Mouse (Mus musculus) forebrain, embryonic 12.5 days (tissue): ENCODE results near the gene Grap. TPM values are rescaled to one million over a fixed set of nuclear protein-coding genes. Genes with fewer than 3 reads are reported as not detected.

ENCODE experiments used
- ATAC-seq: fragments of 200-750 bp; cut with Nextera tagmentation; 2 replicates; pipeline ENCODE4 v1.8.0; 2017; ENCODE audit warnings: moderate TSS enrichment; ENCODE audit not compliant: low FRiP score
- H3K27ac ChIP-seq: fragments of 300-500 bp; sonication (generic); 2 replicates; pipeline ENCODE4 v1.5.1; 2016; ENCODE audit warnings: mild to moderate bottlenecking
- H3K27me3 ChIP-seq: fragments of 300-500 bp; sonication (generic); 2 replicates; pipeline ENCODE4 v1.6.1; 2016; ENCODE audit warnings: mild to moderate bottlenecking
- H3K36me3 ChIP-seq: fragments of 300-500 bp; sonication (generic); replicated peaks from 2 replicates; pipeline ENCODE4 v1.6.1; 2016; ENCODE audit warnings: mild to moderate bottlenecking
- H3K4me1 ChIP-seq: fragments of 300-500 bp; sonication (generic); 2 replicates; pipeline ENCODE4 v1.6.1; 2016
- H3K4me2 ChIP-seq: fragments of 300-500 bp; sonication (generic); 2 replicates; pipeline ENCODE4 v1.6.1; 2016; ENCODE audit warnings: mild to moderate bottlenecking, moderate library complexity
- H3K4me3 ChIP-seq: fragments of 300-500 bp; sonication (generic); replicated peaks from 2 replicates; pipeline ENCODE4 v1.5.1; 2016; ENCODE audit warnings: mild to moderate bottlenecking
- H3K9ac ChIP-seq: fragments of 300-500 bp; sonication (generic); 2 replicates; pipeline ENCODE4 v1.6.1; 2016; ENCODE audit warnings: mild to moderate bottlenecking
- H3K9me3 ChIP-seq: fragments of 300-500 bp; sonication (generic); 2 replicates; pipeline ENCODE4 v1.6.1; 2016
- WGBS: fragments of 180-500 bp; shearing (Covaris S2); methylation state at CpG from one replicate; pipeline ENCODE4 v1.1.7; 2016; 5-methylcytosine and 5-hydroxymethylcytosine counted together
- polyA plus RNA-seq: library from polyadenylated mRNA; unstranded; fragments of >200 nt; fragmentation: Nextera tagmentation; extraction: Ambion mirVana; gene quantifications from 2 replicates; pipeline ENCODE4 v1.2.1, GENCODE M21; 2016

Gene Grap
- polyA plus RNA-seq, 1 experiment from 2014 or later, result 6.0 TPM

- Histone ChIP-seq H3K27me3 (no peaks in the 10 kb centered on the region), H3K27ac (no peak overlapping the region), H3K9me3 (no peaks in the 10 kb centered on the region), H3K36me3 (no peaks in the 10 kb centered on the region), H3K4me3 (no peak overlapping the region), H3K4me2 (no peak overlapping the region), H3K9ac (no peak overlapping the region), H3K4me1 (no peaks in the 10 kb centered on the region)
- 74% methylated on average over 2 of the region's 2 CpGs for WGBS
- ATAC-seq, result no peak
Observed at GRCm38 (mm10) chr11:61653568-61653967, 503 bp downstream of the Grap start.

GRCm38 (mm10) chr11:61654786-61655311 is 1.8 kb downstream of the Grap start:
- no peak overlapping the region for H3K4me2 ChIP-seq
- no peak for ATAC-seq
- H3K27me3 ChIP-seq, result no peaks in the 10 kb centered on the region
- 86% methylated on average over 4 of the region's 4 CpGs for WGBS
- no peaks in the 10 kb centered on the region for H3K9me3 ChIP-seq
- no peaks in the 10 kb centered on the region for H3K4me1 ChIP-seq
- H3K4me3 ChIP-seq, result no peak overlapping the region
- no peak overlapping the region for H3K27ac ChIP-seq
- no peak overlapping the region for H3K9ac ChIP-seq
- H3K36me3 ChIP-seq, result no peaks in the 10 kb centered on the region

GRCm38 (mm10) chr11:61655649-61656048 is 2.6 kb downstream of the Grap start:
- no peaks in the 10 kb centered on the region for H3K9me3 ChIP-seq
- 67% methylated on average over 4 of the region's 4 CpGs for whole genome bisulfite sequencing
- no peak overlapping the region for H3K27ac ChIP-seq
- no peak overlapping the region for H3K9ac ChIP-seq
- no peak overlapping the region for H3K4me3 ChIP-seq
- ATAC-seq, result no peak
- H3K4me2 ChIP-seq, result no peak overlapping the region
- H3K36me3 ChIP-seq, result no peaks in the 10 kb centered on the region
- H3K27me3 ChIP-seq, result no peaks in the 10 kb centered on the region
- H3K4me1 ChIP-seq, result no peaks in the 10 kb centered on the region

- Histone ChIP-seq H3K27ac (no peak overlapping the region), H3K4me1 (no peaks in the 10 kb centered on the region), H3K36me3 (no peaks in the 10 kb centered on the region), H3K9ac (no peak overlapping the region), H3K9me3 (no peaks in the 10 kb centered on the region), H3K27me3 (no peaks in the 10 kb centered on the region), H3K4me2 (no peak overlapping the region), H3K4me3 (no peak overlapping the region)
- WGBS, result 80% methylated on average over 6 of the region's 6 CpGs
- ATAC-seq, result no peak
Observed at GRCm38 (mm10) chr11:61656148-61656850, 3.2 kb downstream of the Grap start.

- H3K9me3 ChIP-seq, result no peaks in the 10 kb centered on the region
- no peaks in the 10 kb centered on the region for H3K27me3 ChIP-seq
- whole genome bisulfite sequencing, result 70% methylated on average over 2 of the region's 2 CpGs
- ATAC-seq, result no peak
- H3K9ac ChIP-seq, result no peak overlapping the region
- H3K27ac ChIP-seq, result no peak overlapping the region
- H3K36me3 ChIP-seq, result no peaks in the 10 kb centered on the region
- no peaks in the 10 kb centered on the region for H3K4me1 ChIP-seq
- H3K4me2 ChIP-seq, result no peak overlapping the region
- no peak overlapping the region for H3K4me3 ChIP-seq
Observed at GRCm38 (mm10) chr11:61657432-61657831, 4.4 kb downstream of the Grap start.

- no peak for ATAC-seq
- no peak overlapping the region for H3K4me3 ChIP-seq
- no peak overlapping the region for H3K4me2 ChIP-seq
- H3K27ac ChIP-seq, result no peak overlapping the region
- H3K9me3 ChIP-seq, result no peaks in the 10 kb centered on the region
- no peaks in the 10 kb centered on the region for H3K4me1 ChIP-seq
- H3K9ac ChIP-seq, result no peak overlapping the region
- 94% methylated on average over 3 of the region's 3 CpGs for WGBS
- H3K27me3 ChIP-seq, result no peaks in the 10 kb centered on the region
- no peaks in the 10 kb centered on the region for H3K36me3 ChIP-seq
Observed at GRCm38 (mm10) chr11:61658360-61658922, 5.4 kb downstream of the Grap start.

- Histone ChIP-seq H3K27me3 (no peaks in the 10 kb centered on the region), H3K4me1 (no peaks in the 10 kb centered on the region), H3K9me3 (no peaks in the 10 kb centered on the region), H3K4me2 (no peak overlapping the region), H3K27ac (no peak overlapping the region), H3K4me3 (no peak overlapping the region), H3K36me3 (no peaks in the 10 kb centered on the region), H3K9ac (no peak overlapping the region)
- 85% methylated on average over 4 of the region's 4 CpGs for WGBS
- ATAC-seq, result no peak
Observed at GRCm38 (mm10) chr11:61659011-61659858, 6.2 kb downstream of the Grap start.

- Histone ChIP-seq H3K4me3 (no peak overlapping the region), H3K27me3 (no peaks in the 10 kb centered on the region), H3K9me3 (no peaks in the 10 kb centered on the region), H3K4me1 (no peaks in the 10 kb centered on the region), H3K27ac (no peak overlapping the region), H3K4me2 (no peak overlapping the region), H3K9ac (no peak overlapping the region), H3K36me3 (no peaks in the 10 kb centered on the region)
- no peak for ATAC-seq
- 88% methylated on average over 8 of the region's 8 CpGs for WGBS
Observed at GRCm38 (mm10) chr11:61660001-61660400, 6.9 kb downstream of the Grap start.

- Histone ChIP-seq H3K9ac (no peak overlapping the region), H3K27ac (no peak overlapping the region)
Observed at GRCm38 (mm10) chr11:61660806-61661392, 7.8 kb downstream of the Grap start.

GRCm38 (mm10) chr11:61662189-61662588 is 9.1 kb downstream of the Grap start:
- H3K4me2 ChIP-seq, result no peak overlapping the region
- no peak for ATAC-seq
- 91% methylated on average over 5 of the region's 5 CpGs for WGBS
- no peaks in the 10 kb centered on the region for H3K4me1 ChIP-seq
- no peak overlapping the region for H3K27ac ChIP-seq
- no peaks in the 10 kb centered on the region for H3K27me3 ChIP-seq
- H3K36me3 ChIP-seq, result no peaks in the 10 kb centered on the region
- no peaks in the 10 kb centered on the region for H3K9me3 ChIP-seq
- H3K4me3 ChIP-seq, result no peak overlapping the region
- H3K9ac ChIP-seq, result no peak overlapping the region

More at GRCm38 (mm10) chr11:61660806-61661392, 7.8 kb downstream of the Grap start:
- Histone ChIP-seq H3K4me3 (no peak overlapping the region), H3K4me2 (no peak overlapping the region), H3K36me3 (no peaks in the 10 kb centered on the region), H3K27me3 (no peaks in the 10 kb centered on the region), H3K9me3 (no peaks in the 10 kb centered on the region), H3K4me1 (no peaks in the 10 kb centered on the region)
- WGBS, result 78% methylated on average over 7 of the region's 7 CpGs
- ATAC-seq, result no peak

GRCm38 (mm10) chr11:61665401-61665800 is 12.3 kb downstream of the Grap start:
- H3K4me3 ChIP-seq, result no peak overlapping the region
- ATAC-seq, result no peak
- no peaks in the 10 kb centered on the region for H3K9me3 ChIP-seq
- no peak overlapping the region for H3K9ac ChIP-seq
- 84% methylated on average over 4 of the region's 4 CpGs for WGBS
- no peak overlapping the region for H3K4me2 ChIP-seq
- H3K36me3 ChIP-seq, result no peaks in the 10 kb centered on the region
- H3K27ac ChIP-seq, result no peak overlapping the region
- H3K27me3 ChIP-seq, result no peaks in the 10 kb centered on the region
- no peaks in the 10 kb centered on the region for H3K4me1 ChIP-seq
